Mouse (Mus musculus): Measurements from ENCODE around the gene Bpnt1. TPM values are rescaled to one million over a fixed set of nuclear protein-coding genes. Genes with fewer than 3 reads are reported as not detected.

Bpnt1 gene
- polyA plus RNA-seq, 1 experiment from 2014 or later = 46.1 TPM

- no peak overlapping the region for H3K4me2 ChIP-seq (replicated peaks)
- no peaks in the 10 kb centered on the region for H3K9me3 ChIP-seq (ENCODE audit: control insufficient read depth, low read length)
- WGBS = 39% methylated on average over 2 of the region's 2 CpGs
- H3K4me1 ChIP-seq (replicated peaks; ENCODE audit: control insufficient read depth, insufficient read depth, low read length) = no peaks in the 10 kb centered on the region
- H3K4me3 ChIP-seq (replicated peaks; ENCODE audit: low read length) = no peak overlapping the region
- no peaks in the 10 kb centered on the region for H3K27me3 ChIP-seq (ENCODE audit: control insufficient read depth, insufficient read depth, low read length)
- ATAC-seq (ENCODE audit: low FRiP score) = no peak
- no peak overlapping the region for H3K27ac ChIP-seq
- DNase-seq (ENCODE audit: low spot score) = peak; percentile 75
- H3K9ac ChIP-seq = no peak overlapping the region
- peaks cover 83% of the 10 kb centered on the region for H3K36me3 ChIP-seq (replicated peaks; ENCODE audit: control insufficient read depth, insufficient read depth)
Observed at GRCm38 (mm10) chr1:185404021-185404420, 72.1 kb downstream of the Bpnt1 start.

- H3K9ac ChIP-seq = no peak overlapping the region
- H3K9me3 ChIP-seq (ENCODE audit: control insufficient read depth, low read length) = no peaks in the 10 kb centered on the region
- H3K4me1 ChIP-seq (replicated peaks; ENCODE audit: control insufficient read depth, insufficient read depth, low read length) = no peaks in the 10 kb centered on the region
- H3K27me3 ChIP-seq (ENCODE audit: control insufficient read depth, insufficient read depth, low read length) = no peaks in the 10 kb centered on the region
- peaks cover 81% of the 10 kb centered on the region for H3K36me3 ChIP-seq (replicated peaks; ENCODE audit: control insufficient read depth, insufficient read depth)
- H3K27ac ChIP-seq = no peak overlapping the region
- DNase-seq (ENCODE audit: low spot score) = no peak
- no peak overlapping the region for H3K4me2 ChIP-seq (replicated peaks)
- ATAC-seq (ENCODE audit: low FRiP score) = no peak
- WGBS = 88% methylated on average over 10 of the region's 10 CpGs
- no peak overlapping the region for H3K4me3 ChIP-seq (replicated peaks; ENCODE audit: low read length)
Observed at GRCm38 (mm10) chr1:185405921-185406320, 74.0 kb downstream of the Bpnt1 start.

MicroRNAs encoded within 50 kb of the gene (microRNA counts, 519-probe panel; counts per million panel counts)
- microRNA mmu-miR-194 = 3,473 counts per million, percentile 21 among the panel's probes with 10 or more counts

Small RNAs within 50 kb of the gene (microRNA-seq; reads per million reads assigned to microRNA genes)
- gene Mir194-1 (1.5 reads per million), gene Mir215 (0.97 reads per million)

Other genes with a start within 250 kb of the Bpnt1 start
- 26.8 and 28.8 TPM in 2 replicates for gene Rab3gap2, start 128.0 kb upstream of the Bpnt1 start, polyA plus RNA-seq (2014; fragmentation: Nextera tagmentation; extraction: Ambion mirVana)
- 18.4 and 21.4 TPM in 2 replicates for gene Iars2, start 2.8 kb upstream of the Bpnt1 start, polyA plus RNA-seq (2014; fragmentation: Nextera tagmentation; extraction: Ambion mirVana)
- 142 and 143 TPM in 2 replicates for gene Eprs, start 30.9 kb downstream of the Bpnt1 start, polyA plus RNA-seq (2014; fragmentation: Nextera tagmentation; extraction: Ambion mirVana)
- gene Slc30a10, start 122.7 kb downstream of the Bpnt1 start, polyA plus RNA-seq (2014; fragmentation: Nextera tagmentation; extraction: Ambion mirVana) = 6.8 and 8.5 TPM in 2 replicates

Measured in hindbrain, embryonic 14.5 days (tissue).